Mouse (Mus musculus): Measurements from ENCODE around the gene Stk32c.

- no peak for TF ChIP-seq CTCF (IDR thresholded peaks at IDR 0.05; ENCODE audit: control insufficient read depth, insufficient read depth, insufficient replicate concordance, low read depth, low read length)
- TF ChIP-seq POLR2A (IDR thresholded peaks at IDR 0.05; ENCODE audit: control insufficient read depth, low read depth, low read length) = no peak
These were observed 26.3 kb upstream of the Stk32c start for GRCm38 (mm10) chr7:139239432-139239831.
